Mouse (Mus musculus): ENCODE measurements around the gene Rspo3.

- TF ChIP-seq CTCF (conservative IDR thresholded peaks at IDR 0.05; ENCODE audit: low read length) (peak; percentile 46), NANOG (IDR thresholded peaks at IDR 0.05; ENCODE audit: borderline replicate concordance, low read length) (no peak)
Observed at GRCm38 (mm10) chr10:29459632-29460031, 76.0 kb downstream of the Rspo3 start.
